Mouse (Mus musculus) cerebellum, adult 2 months (tissue): ENCODE data around the gene Tgm5. TPM values are rescaled to one million over a fixed set of nuclear protein-coding genes. Genes with fewer than 3 reads are reported as not detected.

ENCODE experiments used
- DNase-seq, 2 experiments: peaks; one replicate each; pipeline ENCODE4 v3.0.0; 2021
- H3K27ac ChIP-seq: fragments of 200-500 bp; 2 replicates; pipeline ENCODE4 v1.5.1; 2012; ENCODE audit warnings: low read length, control low read depth, inconsistent platforms; ENCODE audit not compliant: insufficient read depth
- H3K27me3 ChIP-seq: fragments of 200-500 bp; 2 replicates; pipeline ENCODE4 v1.6.1; 2012; ENCODE audit warnings: inconsistent platforms, mild to moderate bottlenecking, low read length, moderate library complexity; ENCODE audit not compliant: control insufficient read depth, insufficient read depth
- H3K4me1 ChIP-seq: fragments of 200-500 bp; 2 replicates; pipeline ENCODE4 v1.6.1; 2011; ENCODE audit warnings: low read length; ENCODE audit not compliant: control insufficient read depth, insufficient read depth
- H3K4me3 ChIP-seq: fragments of 200-500 bp; replicated peaks from 2 replicates; pipeline ENCODE3; 2011; ENCODE audit warnings: mild to moderate bottlenecking, low read depth, low read length, control low read depth; ENCODE audit not compliant: insufficient read depth
- CTCF ChIP-seq: fragments of 200-500 bp; IDR thresholded peaks from 2 replicates; pipeline ENCODE4 v1.5.1; 2011; ENCODE audit warnings: low read depth, mild to moderate bottlenecking, control low read depth, low read length, moderate library complexity, borderline replicate concordance; ENCODE audit not compliant: insufficient read depth
- POLR2A ChIP-seq: fragments of 200-500 bp; IDR thresholded peaks from 2 replicates; pipeline ENCODE4 v1.6.1; 2011; ENCODE audit warnings: low read length, control low read depth, borderline replicate concordance; ENCODE audit not compliant: insufficient read depth
- WGBS: fragments of 180-500 bp; shearing (Covaris S2); methylation state at CpG from one replicate; pipeline ENCODE4 v1.1.7; 2018; 5-methylcytosine and 5-hydroxymethylcytosine counted together
- polyA plus RNA-seq: library from polyadenylated mRNA; depleted of rRNA; stranded (reverse); fragments of >200 nt; gene quantifications from 2 replicates; pipeline ENCODE4 v1.2.3, GENCODE M21; 2012

The Tgm5 gene
- polyA plus RNA-seq, 1 experiment = 2.7 TPM

DNA sequence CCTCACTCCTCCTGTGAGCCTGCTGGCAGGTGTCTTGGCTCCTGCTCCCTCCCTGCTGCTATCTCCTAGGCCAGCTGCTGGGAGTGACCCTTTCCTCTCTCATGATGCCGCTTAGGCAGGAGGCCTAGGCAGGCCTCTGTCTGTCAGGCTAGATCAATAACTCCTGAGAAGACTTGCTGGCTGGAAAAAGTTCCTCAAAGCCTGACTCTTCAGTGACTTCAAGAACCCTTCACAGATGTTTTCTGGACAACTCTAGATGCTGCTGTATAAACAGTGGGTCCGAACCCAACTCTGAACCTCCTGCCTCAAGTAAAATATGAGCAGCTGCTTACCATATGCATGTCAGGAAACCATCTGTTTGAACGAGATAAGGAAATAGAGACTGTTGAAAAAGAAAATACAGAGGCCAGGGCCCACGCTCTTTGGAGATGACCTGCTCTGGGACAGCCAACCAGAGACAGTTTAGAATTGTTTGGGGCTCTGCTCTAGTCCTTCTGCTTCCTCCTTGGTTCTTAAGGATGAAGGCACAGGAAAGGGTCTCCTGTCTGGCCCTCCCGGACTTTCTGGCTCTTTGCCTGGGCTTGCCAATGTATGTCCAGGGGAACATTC lies 48.8 kb downstream of the Tgm5 start, which contains the start of gene Epb42:
TSS of gene Epb42 (minus strand) at position 340 of the 609 bp plus-strand sequence.
- H3K27me3 ChIP-seq = no peaks in the 10 kb centered on the region
- TF ChIP-seq CTCF = no peak
- TF ChIP-seq POLR2A = no peak
- no peak within 1 kb of the TSS for H3K4me3 ChIP-seq
- WGBS = 45% methylated on average over 5 of the region's 5 CpGs
- H3K4me1 ChIP-seq = no peaks in the 10 kb centered on the region
- H3K27ac ChIP-seq = no peak within 1 kb of the TSS
- DNase-seq = no peak

DNA sequence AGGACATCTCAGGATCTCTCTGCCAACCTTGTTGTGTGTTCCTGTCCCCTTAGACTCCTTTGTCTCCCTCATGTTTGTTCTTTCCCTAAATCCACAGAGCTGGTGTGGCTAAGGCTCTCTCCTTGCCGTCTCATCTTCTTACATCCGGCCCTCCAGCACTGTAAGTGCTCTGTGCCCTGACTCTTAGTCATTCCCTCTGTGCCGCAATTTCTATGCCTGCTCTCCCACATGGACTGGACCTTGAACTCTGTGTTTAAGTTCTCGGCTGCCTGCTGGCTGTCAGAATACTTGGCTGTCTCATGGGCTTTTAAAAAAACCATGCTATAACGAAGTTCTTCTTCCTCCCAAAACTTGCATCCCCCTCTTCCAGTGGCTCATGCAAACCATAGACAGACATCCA lies 62.7 kb downstream of the Tgm5 start:
- Histone ChIP-seq H3K4me3 (no peak overlapping the region), H3K27ac (no peak overlapping the region), H3K27me3 (no peaks in the 10 kb centered on the region), H3K4me1 (no peaks in the 10 kb centered on the region)
- TF ChIP-seq CTCF (no peak), POLR2A (no peak)
- 62% methylated on average over 5 of the region's 5 CpGs for WGBS
- DNase-seq = no peak

DNA sequence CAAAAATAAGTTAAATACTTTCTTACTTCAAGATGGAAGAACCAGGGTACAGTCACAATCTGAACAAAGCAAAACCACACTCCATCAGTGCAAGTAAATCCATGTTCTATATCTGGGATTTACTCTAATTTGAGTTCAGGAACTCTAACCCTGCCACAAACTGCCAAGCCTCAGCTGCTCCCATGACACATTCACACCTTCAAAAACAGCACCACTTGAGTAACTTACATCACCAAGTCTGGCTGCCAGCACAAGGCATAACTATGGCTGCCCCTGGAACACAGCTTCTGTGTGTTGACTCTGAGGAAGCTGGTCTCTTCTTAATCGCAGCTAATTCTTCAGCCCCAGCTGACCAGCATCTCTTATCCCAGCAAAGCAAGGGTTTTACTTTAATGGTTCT lies 68.5 kb downstream of the Tgm5 start:
- no peak overlapping the region for H3K4me3 ChIP-seq
- TF ChIP-seq POLR2A = no peak
- no peak for TF ChIP-seq CTCF
- WGBS = 100% methylated on average over 1 of the region's 1 CpGs
- DNase-seq = no peak
- H3K27me3 ChIP-seq = no peaks in the 10 kb centered on the region
- H3K27ac ChIP-seq = no peak overlapping the region
- H3K4me1 ChIP-seq = no peaks in the 10 kb centered on the region

DNA sequence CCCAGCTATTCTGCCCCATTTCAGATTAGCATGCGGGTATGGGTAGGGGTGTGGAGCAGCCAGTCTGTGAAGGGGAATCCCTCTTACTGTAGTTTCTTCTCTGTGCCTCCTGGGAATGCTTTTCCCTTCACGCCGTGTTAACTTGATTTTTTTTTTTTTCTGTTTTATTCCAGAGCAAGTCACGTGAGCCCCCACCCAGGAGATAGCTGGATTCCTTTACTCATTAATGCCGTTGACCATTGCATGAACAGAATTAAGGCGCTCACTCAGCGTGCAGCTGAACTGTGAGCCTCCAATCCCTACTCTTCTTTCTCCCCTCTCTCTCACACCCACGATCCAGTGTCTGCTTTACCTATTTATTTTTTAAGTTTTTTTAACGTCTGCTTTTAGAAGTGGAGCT lies 69.4 kb downstream of the Tgm5 start:
- TF ChIP-seq POLR2A = no peak
- no peak for TF ChIP-seq CTCF
- Histone ChIP-seq H3K4me3 (no peak overlapping the region), H3K4me1 (peaks cover 3% of the 10 kb centered on the region; the same call in 1 of the 2 replicates), H3K27me3 (no peaks in the 10 kb centered on the region), H3K27ac (no peak overlapping the region)
- DNase-seq = no peak
- 72% methylated on average over 9 of the region's 9 CpGs for WGBS

DNA sequence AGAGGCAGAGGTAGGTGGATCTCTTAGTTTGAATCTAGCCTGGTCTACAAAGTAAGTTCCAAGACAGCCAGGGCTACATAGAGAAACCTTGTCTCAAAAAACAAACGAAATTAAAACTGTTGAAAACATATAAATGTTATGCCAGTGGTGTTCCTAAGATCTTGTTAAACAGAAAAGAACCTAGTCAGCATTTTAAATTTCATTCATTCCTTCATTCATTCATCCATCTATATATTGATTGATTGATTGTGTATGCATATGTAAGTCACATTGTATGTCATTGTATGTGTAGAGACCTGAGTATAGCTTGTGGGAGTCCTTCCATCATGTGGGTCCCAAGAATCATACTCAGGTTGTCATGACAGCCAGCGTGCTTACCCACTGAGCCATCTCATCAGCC lies 70.1 kb downstream of the Tgm5 start:
- H3K4me1 ChIP-seq = peaks cover 4% of the 10 kb centered on the region; the same call in 1 of the 2 replicates
- H3K4me3 ChIP-seq = no peak overlapping the region
- no peak overlapping the region for H3K27ac ChIP-seq
- DNase-seq = no peak
- H3K27me3 ChIP-seq = no peaks in the 10 kb centered on the region
- 80% methylated on average over 2 of the region's 2 CpGs for WGBS
- TF ChIP-seq CTCF (no peak), POLR2A (no peak)

DNA sequence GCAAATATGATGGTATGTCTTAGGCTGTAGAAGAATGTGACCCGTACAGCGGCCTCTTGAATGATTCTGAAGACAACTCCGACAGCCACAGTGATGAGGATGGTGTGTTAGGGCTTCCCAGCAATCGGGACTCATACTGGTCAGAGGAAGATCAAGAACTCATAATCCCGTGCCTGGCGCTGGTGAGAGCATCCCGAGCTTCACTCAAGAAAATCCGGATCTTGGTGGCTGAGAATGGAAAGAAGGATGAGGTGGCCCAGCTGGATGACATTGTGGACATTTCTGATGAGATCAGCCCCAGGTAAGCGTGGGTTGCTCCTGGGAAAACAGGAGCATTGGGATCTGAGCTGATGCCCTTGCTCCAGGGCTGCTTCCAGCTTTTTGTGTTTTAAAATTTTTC lies 73.0 kb downstream of the Tgm5 start:
- no peak for DNase-seq
- 91% methylated on average over 9 of the region's 9 CpGs for WGBS
- H3K27me3 ChIP-seq = no peaks in the 10 kb centered on the region

DNA sequence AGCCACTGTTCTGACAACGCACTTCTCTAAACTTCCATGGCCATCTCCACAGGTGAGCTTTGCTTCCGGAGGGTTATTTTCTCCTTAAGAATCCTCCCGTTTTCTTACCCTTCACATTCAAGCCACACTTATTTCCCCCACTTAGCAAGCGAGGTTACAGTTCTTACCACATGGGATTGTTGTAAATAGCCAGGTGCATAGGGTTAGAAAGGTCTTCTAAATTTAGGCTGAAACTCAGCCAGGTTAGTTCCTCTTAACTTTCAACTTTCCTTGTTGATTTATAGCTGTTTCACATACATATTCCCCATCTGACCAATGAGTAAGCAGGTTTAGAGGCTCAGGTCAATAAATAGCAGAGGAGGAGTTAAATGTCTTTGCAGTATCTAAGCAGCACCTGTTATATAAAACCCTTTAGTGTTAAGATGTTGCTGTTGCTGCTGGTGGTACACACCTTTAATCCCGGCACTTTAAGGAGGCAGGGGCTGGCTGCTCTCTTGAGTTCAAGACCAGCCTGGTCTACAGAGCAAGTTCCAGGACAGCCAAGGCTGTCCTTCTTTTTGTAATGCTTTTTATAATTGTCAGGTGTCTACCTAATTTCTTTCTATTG lies 76.5 kb downstream of the Tgm5 start:
- 6% methylated on average over 5 of the region's 5 CpGs for WGBS
- H3K4me1 ChIP-seq = peaks cover 27% of the 10 kb centered on the region; the same call in 1 of the 2 replicates
- no peaks in the 10 kb centered on the region for H3K27me3 ChIP-seq
- DNase-seq = peak in 1 of 2 experiments; percentile 32
- H3K4me3 ChIP-seq = peak overlapping the region; percentile 80
- peak overlapping the region; percentile 85 for H3K27ac ChIP-seq
- TF ChIP-seq CTCF = no peak
- no peak for TF ChIP-seq POLR2A

More for the DNA sequence above, 73.0 kb downstream of the Tgm5 start:
- Histone ChIP-seq H3K27ac (no peak overlapping the region), H3K4me3 (no peak overlapping the region), H3K4me1 (peaks cover 8% of the 10 kb centered on the region; the same call in 1 of the 2 replicates)
- TF ChIP-seq CTCF (no peak), POLR2A (no peak)

DNA sequence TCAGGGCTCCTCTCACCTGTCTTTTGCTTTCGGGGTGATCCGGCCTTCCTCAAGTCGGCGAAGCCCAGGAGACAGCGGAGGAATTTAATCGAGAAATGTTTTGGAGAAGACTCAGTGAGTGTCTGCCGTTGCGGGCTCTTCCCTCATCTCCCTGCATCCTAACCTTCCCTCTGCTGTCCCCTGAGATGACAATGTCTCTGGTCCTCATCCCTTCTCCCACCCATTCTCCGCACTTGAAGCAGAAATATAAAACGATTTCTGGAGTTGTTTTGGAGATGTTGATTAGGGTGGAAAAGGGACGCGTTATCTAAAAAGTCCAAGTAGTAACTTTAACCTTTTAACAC lies 77.0 kb downstream of the Tgm5 start:
- no peak for DNase-seq
- no peaks in the 10 kb centered on the region for H3K27me3 ChIP-seq
- peaks cover 32% of the 10 kb centered on the region; the same call in 1 of the 2 replicates for H3K4me1 ChIP-seq
- 1% methylated on average over 12 of the region's 12 CpGs for WGBS
- H3K4me3 ChIP-seq = peak overlapping the region; percentile 80
- H3K27ac ChIP-seq = peak overlapping the region; percentile 85
- TF ChIP-seq CTCF (no peak), POLR2A (no peak)
